Mouse (Mus musculus): ENCODE results near the gene Olfr801. TPM values are rescaled to one million over a fixed set of nuclear protein-coding genes. Genes with fewer than 3 reads are reported as not detected.

Olfr801 gene
- not detected in 2 replicates for polyA plus RNA-seq (2014; fragmentation: Nextera tagmentation; extraction: Ambion mirVana)

- no peak within 1 kb of the TSS for H3K27ac ChIP-seq (replicated peaks; ENCODE audit: low read depth, low read length)
- no peak within 1 kb of the TSS for H3K4me3 ChIP-seq (replicated peaks; ENCODE audit: low read depth, low read length)
- no peaks in the 10 kb centered on the region for H3K4me1 ChIP-seq (ENCODE audit: control insufficient read depth, insufficient read depth, low read length)
- no peak for DNase-seq
- 85% methylated on average over 1 of the region's 1 CpGs for WGBS
- H3K27me3 ChIP-seq (ENCODE audit: control insufficient read depth, insufficient read depth, low read length) = no peaks in the 10 kb centered on the region
- ATAC-seq (ENCODE audit: low FRiP score, low TSS enrichment) = no peak
- no peak within 1 kb of the TSS for H3K4me2 ChIP-seq (ENCODE audit: low read length)
- no peak within 1 kb of the TSS for H3K9ac ChIP-seq (replicated peaks; ENCODE audit: low read length)
- H3K36me3 ChIP-seq (ENCODE audit: control insufficient read depth, insufficient read depth, low read length) = no peaks in the 10 kb centered on the region
- no peaks in the 10 kb centered on the region for H3K9me3 ChIP-seq (ENCODE audit: control insufficient read depth, low read length)
Measured at GRCm38 (mm10) chr10:129673765-129674164, at the start of gene Olfr801. Gene Olfr801 (minus strand): TSS chr10:129673865.

- no peaks in the 10 kb centered on the region for H3K4me1 ChIP-seq (ENCODE audit: control insufficient read depth, insufficient read depth, low read length)
- no peaks in the 10 kb centered on the region for H3K36me3 ChIP-seq (ENCODE audit: control insufficient read depth, insufficient read depth, low read length)
- no peak within 1 kb of the TSS for H3K4me2 ChIP-seq (ENCODE audit: low read length)
- no peaks in the 10 kb centered on the region for H3K9me3 ChIP-seq (ENCODE audit: control insufficient read depth, low read length)
- H3K4me3 ChIP-seq (replicated peaks; ENCODE audit: low read depth, low read length) = no peak within 1 kb of the TSS
- H3K27me3 ChIP-seq (ENCODE audit: control insufficient read depth, insufficient read depth, low read length) = no peaks in the 10 kb centered on the region
- ATAC-seq (ENCODE audit: low FRiP score, low TSS enrichment) = no peak
- no peak for DNase-seq
- no peak within 1 kb of the TSS for H3K27ac ChIP-seq (replicated peaks; ENCODE audit: low read depth, low read length)
- no peak within 1 kb of the TSS for H3K9ac ChIP-seq (replicated peaks; ENCODE audit: low read length)
Measured at GRCm38 (mm10) chr10:129702910-129703309, 29.2 kb upstream of the Olfr801 start, which contains the start of gene Olfr804. Gene Olfr804 (plus strand): TSS chr10:129703210.

GRCm38 (mm10) chr10:129694186-129694585, 20.5 kb upstream of the Olfr801 start, which contains the start of gene Olfr803:
Gene Olfr803 (minus strand): TSS chr10:129694286.
- ATAC-seq (ENCODE audit: low FRiP score, low TSS enrichment) (no peak), DNase-seq (no peak)
- H3K9ac ChIP-seq (replicated peaks; ENCODE audit: low read length) = no peak within 1 kb of the TSS
- H3K27ac ChIP-seq (replicated peaks; ENCODE audit: low read depth, low read length) = no peak within 1 kb of the TSS
- no peaks in the 10 kb centered on the region for H3K36me3 ChIP-seq (ENCODE audit: control insufficient read depth, insufficient read depth, low read length)
- no peaks in the 10 kb centered on the region for H3K9me3 ChIP-seq (ENCODE audit: control insufficient read depth, low read length)
- 84% methylated on average over 2 of the region's 2 CpGs for WGBS
- H3K27me3 ChIP-seq (ENCODE audit: control insufficient read depth, insufficient read depth, low read length) = no peaks in the 10 kb centered on the region
- no peak within 1 kb of the TSS for H3K4me3 ChIP-seq (replicated peaks; ENCODE audit: low read depth, low read length)
- H3K4me2 ChIP-seq (ENCODE audit: low read length) = no peak within 1 kb of the TSS
- no peaks in the 10 kb centered on the region for H3K4me1 ChIP-seq (ENCODE audit: control insufficient read depth, insufficient read depth, low read length)

- Histone ChIP-seq H3K9me3 (ENCODE audit: control insufficient read depth, low read length) (no peaks in the 10 kb centered on the region), H3K4me3 (replicated peaks; ENCODE audit: low read depth, low read length) (no peak within 1 kb of the TSS), H3K9ac (replicated peaks; ENCODE audit: low read length) (no peak within 1 kb of the TSS), H3K27me3 (ENCODE audit: control insufficient read depth, insufficient read depth, low read length) (no peaks in the 10 kb centered on the region), H3K4me2 (ENCODE audit: low read length) (no peak within 1 kb of the TSS), H3K4me1 (ENCODE audit: control insufficient read depth, insufficient read depth, low read length) (no peaks in the 10 kb centered on the region), H3K36me3 (ENCODE audit: control insufficient read depth, insufficient read depth, low read length) (no peaks in the 10 kb centered on the region), H3K27ac (replicated peaks; ENCODE audit: low read depth, low read length) (no peak within 1 kb of the TSS)
- no peak for DNase-seq
- ATAC-seq (ENCODE audit: low FRiP score, low TSS enrichment) = no peak
- WGBS = 60% methylated on average over 1 of the region's 1 CpGs
Measured at GRCm38 (mm10) chr10:129688069-129688468, 14.4 kb upstream of the Olfr801 start, which contains the start of gene Olfr802. Gene Olfr802 (minus strand): TSS chr10:129688169.

- H3K9me3 ChIP-seq (ENCODE audit: control insufficient read depth, low read length) = no peaks in the 10 kb centered on the region
- no peak for ATAC-seq (ENCODE audit: low FRiP score, low TSS enrichment)
- H3K4me2 ChIP-seq (ENCODE audit: low read length) = no peak within 1 kb of the TSS
- H3K27ac ChIP-seq (replicated peaks; ENCODE audit: low read depth, low read length) = no peak within 1 kb of the TSS
- no peaks in the 10 kb centered on the region for H3K36me3 ChIP-seq (ENCODE audit: control insufficient read depth, insufficient read depth, low read length)
- no peaks in the 10 kb centered on the region for H3K27me3 ChIP-seq (ENCODE audit: control insufficient read depth, insufficient read depth, low read length)
- H3K4me3 ChIP-seq (replicated peaks; ENCODE audit: low read depth, low read length) = no peak within 1 kb of the TSS
- no peak within 1 kb of the TSS for H3K9ac ChIP-seq (replicated peaks; ENCODE audit: low read length)
- no peak for DNase-seq
- H3K4me1 ChIP-seq (ENCODE audit: control insufficient read depth, insufficient read depth, low read length) = no peaks in the 10 kb centered on the region
Measured at GRCm38 (mm10) chr10:129657394-129657793, 16.3 kb downstream of the Olfr801 start, which contains the start of gene Olfr800. Gene Olfr800 (plus strand): TSS chr10:129657694.

GRCm38 (mm10) chr10:129651763-129652162, 21.9 kb downstream of the Olfr801 start:
- no peak overlapping the region for H3K4me2 ChIP-seq (ENCODE audit: low read length)
- H3K9ac ChIP-seq (replicated peaks; ENCODE audit: low read length) = no peak overlapping the region
- H3K4me1 ChIP-seq (ENCODE audit: control insufficient read depth, insufficient read depth, low read length) = no peaks in the 10 kb centered on the region
- ATAC-seq (ENCODE audit: low FRiP score, low TSS enrichment) = no peak
- H3K4me3 ChIP-seq (replicated peaks; ENCODE audit: low read depth, low read length) = no peak overlapping the region
- no peaks in the 10 kb centered on the region for H3K36me3 ChIP-seq (ENCODE audit: control insufficient read depth, insufficient read depth, low read length)
- WGBS = 82% methylated on average over 1 of the region's 1 CpGs
- H3K27me3 ChIP-seq (ENCODE audit: control insufficient read depth, insufficient read depth, low read length) = no peaks in the 10 kb centered on the region
- H3K9me3 ChIP-seq (ENCODE audit: control insufficient read depth, low read length) = no peaks in the 10 kb centered on the region
- DNase-seq = no peak
- H3K27ac ChIP-seq (replicated peaks; ENCODE audit: low read depth, low read length) = no peak overlapping the region

GRCm38 (mm10) chr10:129637184-129637583, 36.5 kb downstream of the Olfr801 start, which contains the start of gene Olfr799:
Gene Olfr799 (plus strand): TSS chr10:129637484.
- Histone ChIP-seq H3K9me3 (ENCODE audit: control insufficient read depth, low read length) (no peaks in the 10 kb centered on the region), H3K9ac (replicated peaks; ENCODE audit: low read length) (no peak within 1 kb of the TSS), H3K4me3 (replicated peaks; ENCODE audit: low read depth, low read length) (no peak within 1 kb of the TSS), H3K36me3 (ENCODE audit: control insufficient read depth, insufficient read depth, low read length) (no peaks in the 10 kb centered on the region), H3K27me3 (ENCODE audit: control insufficient read depth, insufficient read depth, low read length) (no peaks in the 10 kb centered on the region), H3K4me1 (ENCODE audit: control insufficient read depth, insufficient read depth, low read length) (no peaks in the 10 kb centered on the region), H3K4me2 (ENCODE audit: low read length) (no peak within 1 kb of the TSS), H3K27ac (replicated peaks; ENCODE audit: low read depth, low read length) (no peak within 1 kb of the TSS)
- ATAC-seq (ENCODE audit: low FRiP score, low TSS enrichment) (no peak), DNase-seq (no peak)
- 47% methylated on average over 1 of the region's 1 CpGs for WGBS

GRCm38 (mm10) chr10:129627834-129628233, 45.8 kb downstream of the Olfr801 start, which contains the start of gene Olfr798:
Gene Olfr798 (minus strand): TSS chr10:129627934.
- Histone ChIP-seq H3K27me3 (ENCODE audit: control insufficient read depth, insufficient read depth, low read length) (no peaks in the 10 kb centered on the region), H3K4me2 (ENCODE audit: low read length) (no peak within 1 kb of the TSS), H3K4me3 (replicated peaks; ENCODE audit: low read depth, low read length) (no peak within 1 kb of the TSS), H3K4me1 (ENCODE audit: control insufficient read depth, insufficient read depth, low read length) (no peaks in the 10 kb centered on the region), H3K9me3 (ENCODE audit: control insufficient read depth, low read length) (no peaks in the 10 kb centered on the region), H3K9ac (replicated peaks; ENCODE audit: low read length) (no peak within 1 kb of the TSS), H3K36me3 (ENCODE audit: control insufficient read depth, insufficient read depth, low read length) (no peaks in the 10 kb centered on the region), H3K27ac (replicated peaks; ENCODE audit: low read depth, low read length) (no peak within 1 kb of the TSS)
- WGBS = 89% methylated on average over 1 of the region's 1 CpGs
- ATAC-seq (ENCODE audit: low FRiP score, low TSS enrichment) (no peak), DNase-seq (no peak)

- no peak overlapping the region for H3K4me3 ChIP-seq (replicated peaks; ENCODE audit: low read depth, low read length)
- DNase-seq = peak; percentile 39
- no peak overlapping the region for H3K4me2 ChIP-seq (ENCODE audit: low read length)
- no peak overlapping the region for H3K9ac ChIP-seq (replicated peaks; ENCODE audit: low read length)
- no peaks in the 10 kb centered on the region for H3K9me3 ChIP-seq (ENCODE audit: control insufficient read depth, low read length)
- no peak for ATAC-seq (ENCODE audit: low FRiP score, low TSS enrichment)
- no peaks in the 10 kb centered on the region for H3K27me3 ChIP-seq (ENCODE audit: control insufficient read depth, insufficient read depth, low read length)
- no peaks in the 10 kb centered on the region for H3K4me1 ChIP-seq (ENCODE audit: control insufficient read depth, insufficient read depth, low read length)
- H3K36me3 ChIP-seq (ENCODE audit: control insufficient read depth, insufficient read depth, low read length) = no peaks in the 10 kb centered on the region
- no peak overlapping the region for H3K27ac ChIP-seq (replicated peaks; ENCODE audit: low read depth, low read length)
Measured at GRCm38 (mm10) chr10:129623251-129623650, 50.4 kb downstream of the Olfr801 start.
